Mouse (Mus musculus) brain, embryonic 14.5 days (tissue): ENCODE results near the gene Gm28043.

Experiments used
- CTCF ChIP-seq: fragments of 200-500 bp; IDR thresholded peaks from 2 replicates; pipeline ENCODE4 v1.5.1; 2012; ENCODE audit warnings: inconsistent platforms, mild to moderate bottlenecking, moderate library complexity, borderline replicate concordance; ENCODE audit not compliant: insufficient read depth, insufficient read length; ENCODE audit errors: extremely low read depth
- POLR2A ChIP-seq: fragments of 200-500 bp; IDR thresholded peaks from 2 replicates; pipeline ENCODE4 v1.6.1; 2012; ENCODE audit warnings: mild to moderate bottlenecking, inconsistent platforms, borderline replicate concordance; ENCODE audit not compliant: poor library complexity, insufficient read depth, insufficient read length, severe bottlenecking; ENCODE audit errors: extremely low read depth

GRCm38 (mm10) chr17:29658249-29658648 is 43.6 kb downstream of the Gm28043 start:
- TF ChIP-seq CTCF (no peak), POLR2A (no peak)
